Mouse (Mus musculus) naive thymus-derived CD4-positive, alpha-beta T cell, adult 5 months (primary cell): ENCODE results near the gene Gpr83. TPM values are rescaled to one million over a fixed set of nuclear protein-coding genes. Genes with fewer than 3 reads are reported as not detected.

Experiments
- polyA plus RNA-seq: library from polyadenylated mRNA; unstranded; fragments of 100-300 nt; shearing (Covaris generic); gene quantifications from one replicate; pipeline ENCODE4 v1.2.1, GENCODE M21; 2017

Gene Gpr83
- 7.2 TPM for polyA plus RNA-seq

GRCm38 (mm10) chr9:14859868-14860639 lies at the start of gene Gpr83:
Gene Gpr83, plus strand, starts transcription at chr9:14860210.

GRCm38 (mm10) chr9:14903581-14904378 lies 43.8 kb downstream of the Gpr83 start, which contains the start of gene Izumo1r:
Gene Izumo1r, minus strand, starts transcription at chr9:14903949.

Other genes with a start within 250 kb of the Gpr83 start
- gene Amotl1, start 215.2 kb upstream of the Gpr83 start, polyA plus RNA-seq = not detected
- gene Piwil4, start 119.5 kb upstream of the Gpr83 start, polyA plus RNA-seq = not detected
- gene Fut4, start 107.8 kb upstream of the Gpr83 start, polyA plus RNA-seq = not detected
- gene 1700012B09Rik, start 89.2 kb upstream of the Gpr83 start, polyA plus RNA-seq = not detected
- 24.3 TPM for gene Mre11a, start 75.6 kb upstream of the Gpr83 start, polyA plus RNA-seq
- gene Ankrd49, start 75.4 kb upstream of the Gpr83 start, polyA plus RNA-seq = 16.9 TPM
- 72.7 TPM for gene Izumo1r, start 43.7 kb downstream of the Gpr83 start, polyA plus RNA-seq
- gene Panx1, start 185.3 kb downstream of the Gpr83 start, polyA plus RNA-seq = 109 TPM